Mouse (Mus musculus): ENCODE measurements around the gene Srp14.

The Srp14 gene

GRCm38 (mm10) chr2:118499135-118499961 is 19.8 kb upstream of the Srp14 start:
- TF ChIP-seq GATA4 (IDR thresholded peaks at IDR 0.05; ENCODE audit: insufficient replicate concordance, low read length), result no peak

GRCm38 (mm10) chr2:118498476-118498875 is 19.0 kb upstream of the Srp14 start:
- no peak for TF ChIP-seq GATA4 (IDR thresholded peaks at IDR 0.05; ENCODE audit: insufficient replicate concordance, low read length)

- no peak for TF ChIP-seq GATA4 (IDR thresholded peaks at IDR 0.05; ENCODE audit: insufficient replicate concordance, low read length)
Measured at GRCm38 (mm10) chr2:118497890-118498289, 18.4 kb upstream of the Srp14 start.

GRCm38 (mm10) chr2:118495024-118495423 is 15.5 kb upstream of the Srp14 start:
- TF ChIP-seq GATA4 (IDR thresholded peaks at IDR 0.05; ENCODE audit: insufficient replicate concordance, low read length), result no peak

GRCm38 (mm10) chr2:118491741-118492395 is 12.4 kb upstream of the Srp14 start:
- no peak for TF ChIP-seq GATA4 (IDR thresholded peaks at IDR 0.05; ENCODE audit: insufficient replicate concordance, low read length)

GRCm38 (mm10) chr2:118491281-118491731 is 11.8 kb upstream of the Srp14 start:
- no peak for TF ChIP-seq GATA4 (IDR thresholded peaks at IDR 0.05; ENCODE audit: insufficient replicate concordance, low read length)

GRCm38 (mm10) chr2:118490241-118491091 is 11.0 kb upstream of the Srp14 start:
- TF ChIP-seq GATA4 (IDR thresholded peaks at IDR 0.05; ENCODE audit: insufficient replicate concordance, low read length), result peak; percentile 40; the same call in 1 of the 2 replicates

GRCm38 (mm10) chr2:118487806-118488205 is 8.3 kb upstream of the Srp14 start:
- TF ChIP-seq GATA4 (IDR thresholded peaks at IDR 0.05; ENCODE audit: insufficient replicate concordance, low read length), result no peak

GRCm38 (mm10) chr2:118486933-118487332 is 7.4 kb upstream of the Srp14 start:
- no peak for TF ChIP-seq GATA4 (IDR thresholded peaks at IDR 0.05; ENCODE audit: insufficient replicate concordance, low read length)

- no peak for TF ChIP-seq GATA4 (IDR thresholded peaks at IDR 0.05; ENCODE audit: insufficient replicate concordance, low read length)
Measured at GRCm38 (mm10) chr2:118485415-118485814, 5.9 kb upstream of the Srp14 start.

GRCm38 (mm10) chr2:118484386-118484898 is 4.9 kb upstream of the Srp14 start:
- no peak for TF ChIP-seq GATA4 (IDR thresholded peaks at IDR 0.05; ENCODE audit: insufficient replicate concordance, low read length)

- TF ChIP-seq GATA4 (IDR thresholded peaks at IDR 0.05; ENCODE audit: insufficient replicate concordance, low read length), result no peak
Measured at GRCm38 (mm10) chr2:118483032-118483431, 3.5 kb upstream of the Srp14 start.

GRCm38 (mm10) chr2:118480886-118481285 is 1.4 kb upstream of the Srp14 start:
- no peak for TF ChIP-seq GATA4 (IDR thresholded peaks at IDR 0.05; ENCODE audit: insufficient replicate concordance, low read length)

GRCm38 (mm10) chr2:118478833-118479549 is 520 bp downstream of the Srp14 start:
- TF ChIP-seq GATA4 (IDR thresholded peaks at IDR 0.05; ENCODE audit: insufficient replicate concordance, low read length), result no peak

All from liver, adult (tissue).